Mouse (Mus musculus): Measurements from ENCODE around the gene 4930430F08Rik. TPM values are rescaled to one million over a fixed set of nuclear protein-coding genes. Genes with fewer than 3 reads are reported as not detected.

4930430F08Rik gene
- 8.5 and 11.6 TPM in 2 replicates for polyA plus RNA-seq (2015; fragmentation: Nextera tagmentation; extraction: Ambion mirVana)

- H3K4me2 ChIP-seq, result peak within 1 kb of the TSS; percentile 69
- no peak for ATAC-seq (replicated peaks; ENCODE audit: low FRiP score)
- H3K27ac ChIP-seq, result no peak within 1 kb of the TSS
- no peak within 1 kb of the TSS for H3K9ac ChIP-seq
- H3K36me3 ChIP-seq, result no peaks in the 10 kb centered on the region
- H3K27me3 ChIP-seq, result no peaks in the 10 kb centered on the region
- 79% methylated on average over 1 of the region's 1 CpGs for WGBS
- peaks cover 5% of the 10 kb centered on the region for H3K4me1 ChIP-seq
- peak within 1 kb of the TSS; percentile 73 for H3K4me3 ChIP-seq (replicated peaks)
- no peaks in the 10 kb centered on the region for H3K9me3 ChIP-seq (replicated peaks)
These were observed at the start of gene 4930430F08Rik, which contains the start of gene 1700017N19Rik for GRCm38 (mm10) chr10:100590323-100590722. 4930430F08Rik (minus strand) TSS chr10:100590423. 1700017N19Rik (plus strand) TSS chr10:100590484.

DNA sequence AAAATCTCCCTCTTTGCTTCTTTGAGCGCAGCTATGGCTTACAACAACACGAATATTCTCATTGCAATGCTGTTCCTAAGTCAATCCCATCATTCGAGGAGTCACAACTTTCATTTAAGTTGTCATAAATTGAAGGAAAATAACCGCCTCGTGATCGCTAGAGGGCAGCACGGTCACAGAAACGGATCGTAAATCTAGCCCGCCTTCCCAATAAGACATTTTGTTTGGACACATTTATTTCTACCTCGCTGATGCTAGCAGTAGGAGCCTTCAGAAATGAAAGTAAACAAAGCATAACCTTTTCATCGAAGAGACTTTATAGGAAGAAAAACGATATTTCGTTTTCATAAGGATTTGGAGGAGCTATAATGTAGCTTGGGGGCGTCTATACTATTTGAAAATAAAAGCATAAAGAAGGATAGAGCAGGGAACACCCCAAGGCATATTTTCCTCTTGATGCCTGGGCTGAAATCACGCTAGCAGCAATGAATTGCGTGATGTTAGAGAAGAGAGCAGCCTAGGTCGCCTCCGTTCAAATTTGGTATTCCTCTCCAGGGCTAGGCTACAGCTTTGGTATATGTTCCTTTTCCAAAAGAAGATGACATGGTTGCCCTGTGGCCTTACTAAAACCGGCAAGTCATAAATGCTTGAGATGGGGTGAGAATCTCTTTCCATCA lies 39.7 kb upstream of the 4930430F08Rik start:
- H3K4me1 ChIP-seq, result no peaks in the 10 kb centered on the region
- no peak overlapping the region for H3K9ac ChIP-seq
- H3K27me3 ChIP-seq, result no peaks in the 10 kb centered on the region
- 26% methylated on average over 20 of the region's 20 CpGs for WGBS
- no peaks in the 10 kb centered on the region for H3K36me3 ChIP-seq
- H3K4me2 ChIP-seq, result peak overlapping the region; percentile 42
- no peak overlapping the region for H3K27ac ChIP-seq
- no peaks in the 10 kb centered on the region for H3K9me3 ChIP-seq (replicated peaks)
- ATAC-seq (replicated peaks; ENCODE audit: low FRiP score), result no peak
- peak overlapping the region; percentile 22 for H3K4me3 ChIP-seq (replicated peaks)

GRCm38 (mm10) chr10:100622494-100622893 lies 32.3 kb upstream of the 4930430F08Rik start:
- Histone ChIP-seq H3K4me1 (no peaks in the 10 kb centered on the region), H3K9ac (no peak overlapping the region), H3K4me2 (no peak overlapping the region), H3K27me3 (no peaks in the 10 kb centered on the region), H3K9me3 (replicated peaks) (no peaks in the 10 kb centered on the region), H3K27ac (no peak overlapping the region), H3K4me3 (replicated peaks) (no peak overlapping the region), H3K36me3 (no peaks in the 10 kb centered on the region)
- WGBS, result 27% methylated on average over 3 of the region's 3 CpGs
- peak; percentile 60; the same call in 1 of the 2 replicates for ATAC-seq (replicated peaks; ENCODE audit: low FRiP score)

DNA sequence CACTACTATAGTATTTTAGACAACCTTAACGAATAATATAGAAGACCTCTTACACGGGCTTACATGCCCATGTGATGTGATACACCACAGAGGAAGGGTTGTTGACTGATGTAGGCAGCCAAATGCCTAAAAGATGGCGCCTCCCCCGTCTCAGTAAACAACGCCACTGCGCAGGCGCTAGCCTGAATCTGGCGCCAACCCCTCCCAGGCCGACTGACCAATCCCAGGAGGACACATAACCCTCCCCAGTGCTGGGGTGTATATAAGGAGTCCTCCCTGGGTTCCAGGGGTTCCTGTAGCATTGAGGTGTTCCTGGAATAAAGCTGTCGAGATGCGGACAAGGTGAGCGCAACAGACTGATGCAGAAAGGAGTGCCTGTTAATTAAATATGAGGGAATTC lies 29.8 kb upstream of the 4930430F08Rik start:
- 93% methylated on average over 12 of the region's 12 CpGs for WGBS
- no peak; the same call in 1 of the 2 replicates for ATAC-seq (replicated peaks; ENCODE audit: low FRiP score)

DNA sequence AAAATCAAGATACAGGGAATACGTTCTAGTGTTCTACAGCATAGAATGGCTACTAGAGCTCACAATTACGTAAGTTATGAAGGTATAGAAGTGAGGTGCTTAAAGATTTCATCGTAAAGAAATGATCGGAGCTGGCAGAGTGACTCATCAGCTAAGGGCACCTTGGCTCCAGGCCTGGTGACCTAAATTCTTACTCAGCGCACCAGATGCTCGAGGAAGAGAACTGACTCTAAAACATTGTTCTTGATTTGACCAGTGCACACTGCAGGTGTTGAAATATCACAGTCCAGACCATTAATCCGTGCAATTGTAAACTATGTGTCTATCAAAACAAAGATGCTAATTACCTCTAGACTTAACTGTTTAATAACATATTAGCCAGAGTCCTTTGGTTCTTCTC lies 29.3 kb upstream of the 4930430F08Rik start:
- Histone ChIP-seq H3K27ac (no peak overlapping the region), H3K9ac (no peak overlapping the region), H3K36me3 (no peaks in the 10 kb centered on the region), H3K9me3 (replicated peaks) (no peaks in the 10 kb centered on the region), H3K4me2 (no peak overlapping the region), H3K27me3 (no peaks in the 10 kb centered on the region), H3K4me1 (no peaks in the 10 kb centered on the region), H3K4me3 (replicated peaks) (no peak overlapping the region)
- no peak for ATAC-seq (replicated peaks; ENCODE audit: low FRiP score)
- WGBS, result 86% methylated on average over 7 of the region's 7 CpGs

More for the DNA sequence above, 29.8 kb upstream of the 4930430F08Rik start:
- Histone ChIP-seq H3K4me3 (replicated peaks) (no peak overlapping the region), H3K4me2 (no peak overlapping the region), H3K36me3 (no peaks in the 10 kb centered on the region), H3K27ac (no peak overlapping the region), H3K9ac (no peak overlapping the region), H3K9me3 (replicated peaks) (no peaks in the 10 kb centered on the region), H3K4me1 (no peaks in the 10 kb centered on the region), H3K27me3 (no peaks in the 10 kb centered on the region)

- Histone ChIP-seq H3K27me3 (no peaks in the 10 kb centered on the region), H3K4me2 (no peak overlapping the region), H3K9me3 (replicated peaks) (no peaks in the 10 kb centered on the region), H3K9ac (no peak overlapping the region), H3K36me3 (no peaks in the 10 kb centered on the region), H3K27ac (no peak overlapping the region), H3K4me3 (replicated peaks) (no peak overlapping the region), H3K4me1 (no peaks in the 10 kb centered on the region)
- no peak for ATAC-seq (replicated peaks; ENCODE audit: low FRiP score)
- WGBS, result 76% methylated on average over 6 of the region's 6 CpGs
These were observed 27.1 kb upstream of the 4930430F08Rik start for GRCm38 (mm10) chr10:100617233-100617903.

DNA sequence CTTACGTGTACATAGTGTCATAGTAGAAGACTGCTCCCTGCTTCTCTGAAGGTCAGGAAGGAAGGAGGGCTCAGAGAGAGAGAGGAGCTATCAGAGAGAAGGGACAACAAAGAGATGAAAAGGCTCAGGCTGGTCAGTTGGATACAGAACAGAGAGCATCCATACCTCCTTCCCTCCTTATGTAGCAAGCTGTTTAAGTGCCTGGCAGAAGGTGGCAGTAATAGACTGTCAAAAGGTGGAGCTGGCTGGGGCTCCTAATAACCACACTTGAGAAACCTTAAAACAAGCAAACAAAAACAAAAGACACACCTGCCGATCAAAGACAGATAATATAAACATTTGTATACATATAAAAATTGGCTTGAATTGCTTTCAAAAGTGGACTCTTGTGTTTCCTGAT lies 14.0 kb upstream of the 4930430F08Rik start:
- Histone ChIP-seq H3K27me3 (no peaks in the 10 kb centered on the region), H3K9ac (no peak overlapping the region), H3K9me3 (replicated peaks) (no peaks in the 10 kb centered on the region), H3K4me2 (no peak overlapping the region), H3K27ac (no peak overlapping the region), H3K36me3 (no peaks in the 10 kb centered on the region), H3K4me1 (no peaks in the 10 kb centered on the region), H3K4me3 (replicated peaks) (no peak overlapping the region)
- ATAC-seq (replicated peaks; ENCODE audit: low FRiP score), result no peak
- 44% methylated on average over 2 of the region's 2 CpGs for WGBS

DNA sequence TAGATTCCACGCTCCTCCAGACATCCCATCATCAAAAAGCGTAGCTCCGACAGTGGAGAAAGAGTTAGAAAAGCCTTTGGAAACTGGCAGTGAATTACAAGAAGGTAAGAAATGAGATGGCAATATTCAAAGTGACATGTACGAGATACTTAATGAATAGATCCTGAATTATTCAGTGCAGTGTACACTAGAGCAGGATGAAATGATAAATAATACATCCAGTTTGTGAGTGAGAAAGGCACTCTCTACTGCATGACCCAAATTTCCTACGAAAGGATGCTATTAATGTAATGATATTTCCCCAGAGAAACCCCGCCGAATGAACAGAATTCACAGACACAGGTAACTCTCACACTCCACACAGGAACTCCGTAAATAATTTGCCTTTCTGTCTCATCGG lies 13.3 kb upstream of the 4930430F08Rik start:
- no peaks in the 10 kb centered on the region for H3K4me1 ChIP-seq
- H3K9me3 ChIP-seq (replicated peaks), result no peaks in the 10 kb centered on the region
- no peaks in the 10 kb centered on the region for H3K27me3 ChIP-seq
- H3K36me3 ChIP-seq, result no peaks in the 10 kb centered on the region
- H3K27ac ChIP-seq, result no peak overlapping the region
- H3K4me2 ChIP-seq, result no peak overlapping the region
- H3K9ac ChIP-seq, result no peak overlapping the region
- H3K4me3 ChIP-seq (replicated peaks), result no peak overlapping the region
- 90% methylated on average over 9 of the region's 9 CpGs for WGBS
- no peak for ATAC-seq (replicated peaks; ENCODE audit: low FRiP score)

DNA sequence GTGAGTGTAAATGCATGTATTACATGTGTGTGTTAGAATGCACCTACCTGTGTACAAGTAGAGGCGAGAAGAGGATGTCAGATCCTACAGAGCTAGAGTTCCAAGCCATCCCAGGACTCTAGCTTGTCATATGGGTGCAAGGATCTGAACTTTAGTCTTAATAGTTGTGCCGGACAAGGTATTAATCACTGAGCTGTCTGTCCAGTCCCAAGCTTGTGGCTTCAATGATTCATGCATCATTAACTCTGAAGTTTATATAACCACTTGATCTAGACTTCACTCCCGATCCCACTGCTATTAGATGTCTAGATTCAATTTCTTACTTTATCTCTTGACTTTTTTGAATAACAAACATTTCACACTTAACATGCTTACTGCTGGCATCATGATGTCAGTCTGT lies 8.1 kb upstream of the 4930430F08Rik start:
- ATAC-seq (replicated peaks; ENCODE audit: low FRiP score), result peak; percentile 83
- H3K4me1 ChIP-seq, result no peaks in the 10 kb centered on the region
- 39% methylated on average over 3 of the region's 3 CpGs for WGBS
- no peak overlapping the region for H3K4me3 ChIP-seq (replicated peaks)
- no peak overlapping the region for H3K4me2 ChIP-seq
- no peaks in the 10 kb centered on the region for H3K36me3 ChIP-seq
- H3K27ac ChIP-seq, result no peak overlapping the region
- no peaks in the 10 kb centered on the region for H3K27me3 ChIP-seq
- H3K9me3 ChIP-seq (replicated peaks), result no peaks in the 10 kb centered on the region
- H3K9ac ChIP-seq, result no peak overlapping the region

DNA sequence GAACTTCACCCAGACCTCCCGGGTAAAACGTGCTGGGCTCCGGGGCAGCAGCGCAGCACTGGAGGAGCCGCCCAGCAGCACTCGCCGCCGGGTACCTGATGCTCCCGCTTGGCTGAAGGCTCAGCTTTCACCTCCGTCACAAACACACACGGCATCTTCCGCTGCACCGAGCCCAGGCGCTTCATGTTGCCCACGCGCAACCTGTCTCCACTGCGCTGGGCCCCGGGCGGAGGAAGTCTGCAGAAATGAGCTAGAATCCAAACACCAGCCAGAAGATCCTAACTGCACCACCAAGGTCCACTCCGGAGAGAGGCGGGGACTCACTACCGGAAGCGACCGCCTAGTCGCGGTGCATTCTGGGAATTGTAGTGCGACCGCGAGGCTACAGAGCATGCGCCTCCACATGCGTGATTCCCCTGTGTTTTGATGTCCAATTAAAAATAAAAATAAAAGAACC lies 1.3 kb downstream of the 4930430F08Rik start:
- WGBS, result under 1% methylated on average over 31 of the region's 31 CpGs
- peak overlapping the region; percentile 69 for H3K4me2 ChIP-seq
- peaks cover 5% of the 10 kb centered on the region; the same call in 1 of the 2 replicates for H3K36me3 ChIP-seq
- H3K9ac ChIP-seq, result peak overlapping the region; percentile 85
- H3K27me3 ChIP-seq, result no peaks in the 10 kb centered on the region
- H3K4me3 ChIP-seq (replicated peaks), result peak overlapping the region; percentile 73
- H3K4me1 ChIP-seq, result peaks cover 5% of the 10 kb centered on the region
- peak overlapping the region; percentile 80 for H3K27ac ChIP-seq
- ATAC-seq (replicated peaks; ENCODE audit: low FRiP score), result peak; percentile 99
- no peaks in the 10 kb centered on the region for H3K9me3 ChIP-seq (replicated peaks)

DNA sequence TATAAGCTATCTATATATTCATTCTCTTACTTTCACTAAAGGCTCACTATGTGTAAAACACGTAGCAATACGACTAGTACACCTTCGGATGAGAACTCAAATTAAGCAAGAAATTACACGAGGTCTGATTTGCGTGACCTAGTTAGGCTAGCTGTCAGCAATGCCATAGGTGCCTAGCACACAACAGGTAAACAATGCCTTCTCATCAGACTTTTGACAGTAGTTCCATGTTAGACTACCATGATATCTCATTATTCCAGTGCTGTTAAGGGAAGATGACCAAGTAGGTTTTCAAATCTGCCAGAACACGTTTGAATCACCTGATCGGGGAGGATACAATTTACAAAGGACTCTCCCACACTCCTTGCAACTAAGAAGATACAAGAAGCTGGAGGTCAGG lies 1.7 kb downstream of the 4930430F08Rik start:
- Histone ChIP-seq H3K9me3 (replicated peaks) (no peaks in the 10 kb centered on the region), H3K27ac (peak overlapping the region; percentile 80; the same call in 1 of the 2 replicates), H3K4me3 (replicated peaks) (peak overlapping the region; percentile 73), H3K4me1 (peaks cover 5% of the 10 kb centered on the region), H3K4me2 (peak overlapping the region; percentile 69), H3K9ac (peak overlapping the region; percentile 85), H3K27me3 (no peaks in the 10 kb centered on the region), H3K36me3 (peaks cover 7% of the 10 kb centered on the region; the same call in 1 of the 2 replicates)
- ATAC-seq (replicated peaks; ENCODE audit: low FRiP score), result no peak; the same call in 1 of the 2 replicates
- 36% methylated on average over 7 of the region's 7 CpGs for WGBS

DNA sequence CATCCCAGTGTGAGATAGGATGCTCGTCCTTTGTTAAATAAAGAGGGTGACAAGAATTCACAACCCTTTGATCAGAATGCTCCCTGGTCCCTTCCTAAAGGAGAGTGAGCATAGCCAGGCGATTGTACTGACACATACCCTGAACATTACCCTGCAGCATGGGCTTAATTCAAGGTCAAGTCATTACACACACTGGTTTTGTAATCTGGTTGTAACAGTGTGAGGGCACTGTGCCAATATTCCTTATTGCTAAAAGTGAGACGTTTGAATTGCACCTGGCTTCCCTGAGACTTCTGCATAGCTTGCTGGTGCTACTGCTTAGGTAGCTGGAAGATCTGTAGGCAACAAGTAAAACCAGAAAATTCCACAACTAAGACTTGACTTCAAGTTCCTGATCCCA lies 6.0 kb downstream of the 4930430F08Rik start:
- Histone ChIP-seq H3K4me3 (replicated peaks) (no peak overlapping the region), H3K9me3 (replicated peaks) (no peaks in the 10 kb centered on the region), H3K4me2 (no peak overlapping the region), H3K9ac (no peak overlapping the region), H3K27ac (no peak overlapping the region), H3K27me3 (no peaks in the 10 kb centered on the region), H3K4me1 (peaks cover 5% of the 10 kb centered on the region), H3K36me3 (peaks cover 7% of the 10 kb centered on the region; the same call in 1 of the 2 replicates)
- ATAC-seq (replicated peaks; ENCODE audit: low FRiP score), result no peak
- WGBS, result 92% methylated on average over 3 of the region's 3 CpGs
